Comparison of ENCODE assay signal across 9 mouse cellular contexts in genomic region chr6:52211170-52211935, GRCm38 (mm10). TPM values are rescaled to one million over a fixed set of nuclear protein-coding genes. Genes with fewer than 3 reads are reported as not detected.
DNase-seq lines count a peak whose midpoint lies in the region; ATAC-seq and TF ChIP-seq lines count a peak whose summit lies in the region.
"Had no signal": no experiment of that assay in that cellular context is flagged by ENCODE, and none has a peak within 500 bp of the region (broad histone marks: within the 10 kb centered on the region; RNA-seq: fewer than 3 reads in every experiment).

No protein-coding gene starts in this region.

- H3K27ac ChIP-seq in forebrain, embryonic 10.5 days, result no peak overlapping the region
- H3K27ac ChIP-seq in lung, postnatal 0 days (ENCODE audit: low read length), result no peak overlapping the region

- under 1% methylated on average over 37 of the region's 37 CpGs for WGBS in forebrain, embryonic 10.5 days
- WGBS in lung, postnatal 0 days, result 3% methylated on average over 37 of the region's 37 CpGs

- H3K4me2 ChIP-seq in lung, postnatal 0 days (replicated peaks; ENCODE audit: low read depth, low read length), result peak overlapping the region; percentile 61

- intact Hi-C loops in heart, postnatal 36 days (cut with DNase I), result no loop called here

- no peak for TF ChIP-seq EP300 in lung, postnatal 0 days (IDR thresholded peaks at IDR 0.05)

- DNase-seq in adrenal gland, postnatal 25 days, result peak; percentile 85
- DNase-seq in forebrain, embryonic 10.5 days (ENCODE audit: extremely low spot score, low spot score), result peak; percentile 76
- DNase-seq in heart, postnatal 36 days, result peak; percentile 75 to 77
- DNase-seq in kidney, postnatal 4 days, result peak; percentile 92 to 94
- peak; percentile 87 for DNase-seq in lung, postnatal 0 days (ENCODE audit: low spot score)
- peak; percentile 72 to 75 for DNase-seq in thymus, postnatal 36 days

- H3K36me3 ChIP-seq in forebrain, embryonic 10.5 days (replicated peaks), result no peaks in the 10 kb centered on the region
- H3K36me3 ChIP-seq in lung, postnatal 0 days (ENCODE audit: insufficient read depth, low read length), result no peaks in the 10 kb centered on the region

- no peak overlapping the region for H3K4me3 ChIP-seq in forebrain, embryonic 10.5 days
- peak overlapping the region; percentile 48 for H3K4me3 ChIP-seq in lung, postnatal 0 days (ENCODE audit: low read depth, low read length)
- H3K4me3 ChIP-seq: erythroblast, embryonic 14.5 days had no signal

- H3K9ac ChIP-seq in lung, postnatal 0 days (replicated peaks; ENCODE audit: low read depth), result no peak overlapping the region

- peak; percentile 84 for ATAC-seq in CD4-positive, CD25-positive, alpha-beta regulatory T cell, adult 4 months
- peak; percentile 74 for ATAC-seq in lung, postnatal 0 days
- peak; percentile 59 for ATAC-seq in neutrophil, adult 5-6 weeks (ENCODE audit: extremely low read depth, insufficient number of reproducible peaks, low FRiP score, poor library complexity, severe bottlenecking)

- no peaks in the 10 kb centered on the region for H3K9me3 ChIP-seq in forebrain, embryonic 10.5 days
- H3K9me3 ChIP-seq in lung, postnatal 0 days (ENCODE audit: low read length), result no peaks in the 10 kb centered on the region

- TF ChIP-seq CTCF in lung, postnatal 0 days (IDR thresholded peaks at IDR 0.05), result peak; percentile 83

- peaks cover 23% of the 10 kb centered on the region for H3K4me1 ChIP-seq in forebrain, embryonic 10.5 days
- peaks cover 3% of the 10 kb centered on the region; the same call in 1 of the 2 replicates for H3K4me1 ChIP-seq in lung, postnatal 0 days (ENCODE audit: insufficient read depth, low read depth, low read length)

- H3K27me3 ChIP-seq in forebrain, embryonic 10.5 days (ENCODE audit: poor library complexity, severe bottlenecking), result peaks cover 100% of the 10 kb centered on the region
- H3K27me3 ChIP-seq in lung, postnatal 0 days (replicated peaks; ENCODE audit: insufficient read depth, low read length), result peaks cover 73% of the 10 kb centered on the region

RNA-seq across cellular contexts. Expression of gene Hoxa3, which starts 1.8 kb away (rescaled TPM):
- under 1 TPM in 1 of 2 experiments, not detected in 1; 0.15 TPM for polyA plus RNA-seq in CD4-positive, CD25-positive, alpha-beta regulatory T cell, adult 4 months (2017; shearing (Covaris generic))
- total RNA-seq in adrenal gland, postnatal 25 days (2021), result 6.3 and 6.9 TPM in 2 replicates
- polyA plus RNA-seq in forebrain, embryonic 10.5 days (2016; fragmentation: Nextera tagmentation; extraction: Ambion mirVana), result not detected in 2 replicates
- 1 to 10 TPM in 1 of 2 experiments, under 1 TPM in 1; 0.42 to 1.1 TPM for total RNA-seq in heart, postnatal 36 days (2021)
- polyA plus RNA-seq in lung, postnatal 0 days (2015; fragmentation: Nextera tagmentation; extraction: Ambion mirVana), result 4.3 and 4.8 TPM in 2 replicates
- not detected in 2 replicates for total RNA-seq in neutrophil, adult 5-6 weeks (2017)
- polyA plus RNA-seq: erythroblast, embryonic 14.5 days had no signal

RNA-seq across cellular contexts. Expression of gene Gm28308, which starts 1.8 kb away (rescaled TPM):
- polyA plus RNA-seq in CD4-positive, CD25-positive, alpha-beta regulatory T cell, adult 4 months (2017; shearing (Covaris generic)), result not detected
- total RNA-seq in adrenal gland, postnatal 25 days (2021), result 0.88 and 4.9 TPM in 2 replicates
- not detected in 2 replicates for polyA plus RNA-seq in forebrain, embryonic 10.5 days (2016; fragmentation: Nextera tagmentation; extraction: Ambion mirVana)
- total RNA-seq in heart, postnatal 36 days (2021), result not detected
- not detected in 2 replicates for polyA plus RNA-seq in lung, postnatal 0 days (2015; fragmentation: Nextera tagmentation; extraction: Ambion mirVana)
- total RNA-seq in neutrophil, adult 5-6 weeks (2017), result not detected in 2 replicates
- polyA plus RNA-seq: erythroblast, embryonic 14.5 days had no signal

RNA-seq across cellular contexts. Expression of gene Hoxa6, which starts 2.8 kb away (rescaled TPM):
- not detected for polyA plus RNA-seq in CD4-positive, CD25-positive, alpha-beta regulatory T cell, adult 4 months (2017; shearing (Covaris generic))
- total RNA-seq in adrenal gland, postnatal 25 days (2021), result 3.1 and 5.6 TPM in 2 replicates
- polyA plus RNA-seq in forebrain, embryonic 10.5 days (2016; fragmentation: Nextera tagmentation; extraction: Ambion mirVana), result not detected in 2 replicates
- total RNA-seq in heart, postnatal 36 days (2021), result not detected
- polyA plus RNA-seq in lung, postnatal 0 days (2015; fragmentation: Nextera tagmentation; extraction: Ambion mirVana), result 0.95 and 1.1 TPM in 2 replicates
- total RNA-seq in neutrophil, adult 5-6 weeks (2017), result not detected in 2 replicates
- polyA plus RNA-seq: erythroblast, embryonic 14.5 days had no signal

RNA-seq across cellular contexts. Expression of gene Hoxa5, which starts 7.0 kb away (rescaled TPM):
- not detected for polyA plus RNA-seq in CD4-positive, CD25-positive, alpha-beta regulatory T cell, adult 4 months (2017; shearing (Covaris generic))
- 12.8 and 15.0 TPM in 2 replicates for total RNA-seq in adrenal gland, postnatal 25 days (2021)
- polyA plus RNA-seq in forebrain, embryonic 10.5 days (2016; fragmentation: Nextera tagmentation; extraction: Ambion mirVana), result not detected in 2 replicates
- total RNA-seq in heart, postnatal 36 days (2021), result under 1 TPM; 0.62 to 0.72 TPM
- polyA plus RNA-seq in lung, postnatal 0 days (2015; fragmentation: Nextera tagmentation; extraction: Ambion mirVana), result 39.7 and 40.3 TPM in 2 replicates
- not detected in 2 replicates for total RNA-seq in neutrophil, adult 5-6 weeks (2017)
- polyA plus RNA-seq: erythroblast, embryonic 14.5 days had no signal

RNA-seq across cellular contexts. Expression of gene Hoxa7, which starts 10.3 kb away (rescaled TPM):
- not detected for polyA plus RNA-seq in CD4-positive, CD25-positive, alpha-beta regulatory T cell, adult 4 months (2017; shearing (Covaris generic))
- 12.9 and 18.3 TPM in 2 replicates for total RNA-seq in adrenal gland, postnatal 25 days (2021)
- polyA plus RNA-seq in forebrain, embryonic 10.5 days (2016; fragmentation: Nextera tagmentation; extraction: Ambion mirVana), result not detected in 2 replicates
- under 1 TPM; 0.24 to 0.47 TPM for total RNA-seq in heart, postnatal 36 days (2021)
- polyA plus RNA-seq in lung, postnatal 0 days (2015; fragmentation: Nextera tagmentation; extraction: Ambion mirVana), result 7.5 and 8.7 TPM in 2 replicates
- 0.61 TPM in 1 of 2 replicates, not detected in the other for total RNA-seq in neutrophil, adult 5-6 weeks (2017)
